Mouse (Mus musculus) CH12.LX (cell line): ENCODE results near the gene Vegfc. TPM values are rescaled to one million over a fixed set of nuclear protein-coding genes. Genes with fewer than 3 reads are reported as not detected.

Experiments used
- DNase-seq: peaks from one replicate; pipeline ENCODE4 v3.0.0-alpha.2; 2013; ENCODE audit errors: extremely low read depth
- H3K27ac ChIP-seq: 2 replicates; pipeline ENCODE4 v1.5.1; 2012; ENCODE audit warnings: low read depth, mild to moderate bottlenecking, control low read depth, moderate library complexity; ENCODE audit not compliant: insufficient read depth
- H3K27me3 ChIP-seq: replicated peaks from 2 replicates; pipeline ENCODE3; 2012; ENCODE audit warnings: inconsistent platforms
- H3K36me3 ChIP-seq, 2 experiments: replicated peaks in 1 of 2; 2 replicates each; pipeline versions ENCODE3 to v1.6.1; 2012; ENCODE audit warnings: inconsistent platforms in 1 of 2, low read length in 1 of 2, mild to moderate bottlenecking in 1 of 2, mixed read lengths in 1 of 2, moderate library complexity in 1 of 2; ENCODE audit not compliant: control insufficient read depth in 1 of 2, insufficient read depth in 1 of 2
- H3K4me1 ChIP-seq, 2 experiments: 2 replicates each; pipeline ENCODE4 v1.6.1; 2012; ENCODE audit warnings: inconsistent platforms in 1 of 2, moderate library complexity in 1 of 2; ENCODE audit not compliant: insufficient read depth in 2 of 2, control insufficient read depth in 1 of 2
- H3K4me2 ChIP-seq: 2 replicates; pipeline ENCODE4 v1.6.1; 2012; ENCODE audit warnings: low read depth, mild to moderate bottlenecking, control low read depth; ENCODE audit not compliant: poor library complexity, insufficient read depth, severe bottlenecking
- H3K4me3 ChIP-seq, 3 experiments: fragments of 150-350 bp in 1 of 3; sonication (generic) in 1 of 3; replicated peaks in 1 of 3; 2 replicates each; pipeline versions ENCODE3 to v1.5.1; 2011 to 2012; ENCODE audit warnings: low read depth in 2 of 3, low read length in 2 of 3, mild to moderate bottlenecking in 2 of 3, moderate library complexity in 2 of 3, control low read depth in 1 of 3, improper control_type of control experiment in 1 of 3, inconsistent platforms in 1 of 3, mixed read lengths in 1 of 3; ENCODE audit not compliant: poor library complexity in 1 of 3
- H3K79me2 ChIP-seq: replicated peaks from 2 replicates; pipeline ENCODE4 v1.6.1; 2012; ENCODE audit warnings: mild to moderate bottlenecking, moderate library complexity; ENCODE audit not compliant: control insufficient read depth, poor library complexity, insufficient read depth, severe bottlenecking; ENCODE audit errors: extremely low read depth
- H3K9ac ChIP-seq: 2 replicates; pipeline ENCODE4 v1.6.1; 2012; ENCODE audit warnings: low read depth, mild to moderate bottlenecking, control low read depth, moderate library complexity; ENCODE audit not compliant: insufficient read depth
- H3K9me3 ChIP-seq: replicated peaks from 2 replicates; pipeline ENCODE3; 2012; ENCODE audit warnings: low read length, inconsistent platforms, mixed read lengths
- CTCF ChIP-seq, 2 experiments: IDR thresholded peaks in 1 of 2; conservative IDR thresholded peaks in 1 of 2; 2 replicates each; pipeline ENCODE4 v1.5.1; 2011 to 2012; ENCODE audit warnings: low read depth in 2 of 2, low read length in 2 of 2, improper control_type of control experiment in 1 of 2, inconsistent platforms in 1 of 2, mild to moderate bottlenecking in 1 of 2, moderate library complexity in 1 of 2
- ELF1 ChIP-seq: IDR thresholded peaks from 2 replicates; pipeline ENCODE4 v1.6.1; 2014; ENCODE audit warnings: low read depth, mild to moderate bottlenecking, inconsistent platforms, low read length, improper control_type of control experiment
- EP300 ChIP-seq: IDR thresholded peaks from 2 replicates; pipeline ENCODE4 v1.6.1; 2011; ENCODE audit warnings: low read length, improper control_type of control experiment
- ETS1 ChIP-seq: conservative IDR thresholded peaks from 2 replicates; pipeline ENCODE4 v1.6.1; 2012; ENCODE audit warnings: low read depth, mild to moderate bottlenecking, inconsistent platforms, low read length, improper control_type of control experiment, moderate library complexity
- HCFC1 ChIP-seq: IDR thresholded peaks from 2 replicates; pipeline ENCODE4 v1.6.1; 2012; ENCODE audit warnings: low read depth, mild to moderate bottlenecking, inconsistent platforms, low read length, improper control_type of control experiment
- JUN ChIP-seq: IDR thresholded peaks from 2 replicates; pipeline ENCODE4 v1.6.1; 2011; ENCODE audit warnings: low read depth, mild to moderate bottlenecking, low read length, improper control_type of control experiment, moderate library complexity; ENCODE audit not compliant: insufficient read depth
- KAT2A ChIP-seq: IDR thresholded peaks from 2 replicates; pipeline ENCODE4 v1.6.1; 2012; ENCODE audit warnings: low read length, improper control_type of control experiment, inconsistent platforms; ENCODE audit not compliant: insufficient replicate concordance
- MAFK ChIP-seq: IDR thresholded peaks from 2 replicates; pipeline ENCODE4 v1.6.1; 2011; ENCODE audit warnings: low read length, improper control_type of control experiment; ENCODE audit not compliant: insufficient replicate concordance
- MEF2A ChIP-seq: IDR thresholded peaks from 2 replicates; pipeline ENCODE4 v1.6.1; 2014; ENCODE audit warnings: low read depth, mild to moderate bottlenecking, inconsistent platforms, low read length, improper control_type of control experiment, borderline replicate concordance
- MYC ChIP-seq: IDR thresholded peaks from 2 replicates; pipeline ENCODE4 v1.6.1; 2011; ENCODE audit warnings: low read depth, mild to moderate bottlenecking, improper control_type of control experiment, low read length
- NELFE ChIP-seq: IDR thresholded peaks from 2 replicates; pipeline ENCODE4 v1.6.1; 2011; ENCODE audit warnings: low read depth, low read length, improper control_type of control experiment
- PAX5 ChIP-seq: IDR thresholded peaks from 2 replicates; pipeline ENCODE4 v1.6.1; 2012; ENCODE audit warnings: low read length, inconsistent platforms, mixed read lengths
- POLR2AphosphoS2 ChIP-seq: IDR thresholded peaks from 2 replicates; pipeline ENCODE4 v1.6.1; 2011; ENCODE audit warnings: low read depth, low read length, improper control_type of control experiment
- RAD21 ChIP-seq: IDR thresholded peaks from 2 replicates; pipeline ENCODE4 v1.6.1; 2011; ENCODE audit warnings: low read depth, mild to moderate bottlenecking, low read length, improper control_type of control experiment, moderate library complexity
- SIN3A ChIP-seq: IDR thresholded peaks from 2 replicates; pipeline ENCODE4 v1.6.1; 2012; ENCODE audit warnings: low read length, improper control_type of control experiment, inconsistent platforms
- SMC3 ChIP-seq: IDR thresholded peaks from 2 replicates; pipeline ENCODE4 v1.6.1; 2011; ENCODE audit warnings: low read depth, low read length, improper control_type of control experiment
- TBP ChIP-seq: conservative IDR thresholded peaks from 2 replicates; pipeline ENCODE4 v1.6.1; 2011; ENCODE audit warnings: low read depth, low read length, improper control_type of control experiment
- UBTF ChIP-seq: IDR thresholded peaks from 2 replicates; pipeline ENCODE4 v1.6.1; 2012; ENCODE audit warnings: low read depth, mild to moderate bottlenecking, inconsistent platforms, low read length, improper control_type of control experiment, moderate library complexity
- USF1 ChIP-seq: IDR thresholded peaks from 2 replicates; pipeline ENCODE4 v1.6.1; 2014; ENCODE audit warnings: low read depth, mild to moderate bottlenecking, inconsistent platforms, low read length, improper control_type of control experiment
- ZC3H11A ChIP-seq: IDR thresholded peaks from 2 replicates; pipeline ENCODE4 v1.6.1; 2012; ENCODE audit warnings: low read depth, mild to moderate bottlenecking, inconsistent platforms, low read length, improper control_type of control experiment
- ZKSCAN1 ChIP-seq: IDR thresholded peaks from 2 replicates; pipeline ENCODE4 v1.6.1; 2012; ENCODE audit warnings: low read depth, inconsistent platforms, low read length, improper control_type of control experiment, borderline replicate concordance
- dilution Hi-C: fragments of 300-500 bp; cut with MboI; formaldehyde crosslinking; loops from 2 replicates; pipeline ENCODE4 v1.14.3; 2020; ENCODE audit warnings: low sequenced_read_pairs; ENCODE audit not compliant: extremely low pct_unique_long_range_greater_than_20kb, extremely low pct_ligation_motif_present
- in situ Hi-C: fragments of 300-500 bp; cut with MboI; formaldehyde crosslinking; loops from 3 replicates; pipeline ENCODE4 v1.14.3; 2019; ENCODE audit warnings: low sequenced_read_pairs, low pct_ligation_motif_present, low pct_unique_long_range_greater_than_20kb, mixed read lengths
- polyA plus RNA-seq: library from polyadenylated mRNA; unstranded; fragments of >175 nt; gene quantifications from 2 replicates; pipeline ENCODE4 v1.2.1, GENCODE M21; 2012; ENCODE audit warnings: low read depth; ENCODE audit not compliant: insufficient read length
- total RNA-seq, 2 experiments: library from RNA; depleted of rRNA; stranded (reverse); fragments of 300-350 nt in 1 of 2; fragments of >200 nt in 1 of 2; gene quantifications; 2 replicates each; pipeline ENCODE4 v1.2.3; 2012 to 2014

Vegfc gene
- total and polyA plus RNA-seq, 3 experiments = not detected

GRCm38 (mm10) chr8:54053210-54053609 lies 24.2 kb upstream of the Vegfc start:
- H3K27me3 ChIP-seq = no peaks in the 10 kb centered on the region
- H3K4me2 ChIP-seq = no peak overlapping the region
- H3K9me3 ChIP-seq = no peaks in the 10 kb centered on the region
- dilution Hi-C loops = no loop called here
- no peak for DNase-seq
- no peaks in the 10 kb centered on the region for H3K79me2 ChIP-seq
- no peaks in the 10 kb centered on the region for H3K36me3 ChIP-seq
- H3K4me1 ChIP-seq = no peaks in the 10 kb centered on the region
- in situ Hi-C loops = no loop called here
- no peak overlapping the region for H3K27ac ChIP-seq
- TF ChIP-seq HCFC1 (no peak), CTCF (conservative IDR thresholded peaks at IDR 0.05 in 1 of 2, IDR thresholded peaks at IDR 0.05 in 1 of 2; ENCODE audit: low read depth in 2 of 2, low read length in 2 of 2) (no peak)
- TF ChIP-seq, all 38 proteins: peak for 0
- Histone ChIP-seq H3K4me3 (no peak overlapping the region), H3K9ac (no peak overlapping the region)

- no peaks in the 10 kb centered on the region for H3K27me3 ChIP-seq
- no peak overlapping the region for H3K4me3 ChIP-seq
- H3K9ac ChIP-seq = no peak overlapping the region
- TF ChIP-seq UBTF (no peak), RAD21 (no peak), HCFC1 (no peak), PAX5 (no peak), JUN (no peak), ZKSCAN1 (no peak), KAT2A (no peak), ZC3H11A (no peak), ELF1 (no peak), SMC3 (no peak), NELFE (no peak), MYC (no peak), MEF2A (no peak), SIN3A (no peak), MAFK (no peak), EP300 (no peak), POLR2AphosphoS2 (no peak), ETS1 (no peak), USF1 (no peak), TBP (no peak)
- H3K9me3 ChIP-seq = no peaks in the 10 kb centered on the region
- DNase-seq = no peak
- no peak overlapping the region for H3K27ac ChIP-seq
- dilution Hi-C loops (no loop called here), in situ Hi-C loops (no loop called here)
- H3K4me2 ChIP-seq = no peak overlapping the region
- H3K79me2 ChIP-seq = no peaks in the 10 kb centered on the region
- H3K36me3 ChIP-seq = no peaks in the 10 kb centered on the region
- H3K4me1 ChIP-seq = no peaks in the 10 kb centered on the region
Measured at GRCm38 (mm10) chr8:54065492-54065891, 11.9 kb upstream of the Vegfc start.
